Mouse (Mus musculus) stomach, embryonic 16.5 days (tissue): ENCODE measurements around the gene Myadml2. TPM values are rescaled to one million over a fixed set of nuclear protein-coding genes. Genes with fewer than 3 reads are reported as not detected.

ENCODE experiments used
- ATAC-seq: fragments of 200-750 bp; cut with Nextera tagmentation; 2 replicates; pipeline ENCODE4 v1.8.0; 2017; ENCODE audit warnings: moderate number of reproducible peaks, moderate TSS enrichment; ENCODE audit not compliant: insufficient read depth, low FRiP score
- H3K27ac ChIP-seq: fragments of 300-500 bp; sonication (generic); 2 replicates; pipeline ENCODE4 v1.5.1; 2014; ENCODE audit warnings: low read length
- H3K27me3 ChIP-seq: fragments of 300-500 bp; sonication (generic); 2 replicates; pipeline ENCODE4 v1.6.1; 2014; ENCODE audit warnings: low read length, control low read depth, mixed read lengths; ENCODE audit not compliant: control insufficient read depth, insufficient read depth
- H3K36me3 ChIP-seq: fragments of 300-500 bp; sonication (generic); 2 replicates; pipeline ENCODE4 v1.6.1; 2014; ENCODE audit warnings: low read length; ENCODE audit not compliant: control insufficient read depth, insufficient read depth
- H3K4me1 ChIP-seq: fragments of 300-500 bp; sonication (generic); 2 replicates; pipeline ENCODE4 v1.6.1; 2014; ENCODE audit warnings: low read length, control low read depth, mixed read lengths; ENCODE audit not compliant: control insufficient read depth, insufficient read depth
- H3K4me2 ChIP-seq: fragments of 300-500 bp; sonication (generic); 2 replicates; pipeline ENCODE4 v1.6.1; 2014; ENCODE audit warnings: low read depth, low read length, mixed read lengths
- H3K4me3 ChIP-seq: fragments of 300-500 bp; sonication (generic); replicated peaks from 2 replicates; pipeline ENCODE4 v1.5.1; 2014; ENCODE audit warnings: mild to moderate bottlenecking, low read length
- H3K9ac ChIP-seq: fragments of 300-500 bp; sonication (generic); 2 replicates; pipeline ENCODE4 v1.6.1; 2014; ENCODE audit warnings: low read length
- H3K9me3 ChIP-seq: fragments of 300-500 bp; sonication (generic); replicated peaks from 2 replicates; pipeline ENCODE4 v1.6.1; 2016; ENCODE audit warnings: low read length, control low read depth; ENCODE audit not compliant: control insufficient read depth
- WGBS: fragments of 180-500 bp; shearing (Covaris S2); extraction: QIAGEN DNeasy Blood & Tissue Kit; methylation state at CpG from one replicate; pipeline ENCODE4 v1.1.7; 2014; 5-methylcytosine and 5-hydroxymethylcytosine counted together
- polyA plus RNA-seq: library from polyadenylated mRNA; unstranded; fragments of >200 nt; fragmentation: Nextera tagmentation; extraction: Ambion mirVana; gene quantifications from 2 replicates; pipeline ENCODE4 v1.2.1, GENCODE M21; 2015

Myadml2 gene
- polyA plus RNA-seq, 1 experiment from 2014 or later = 1.4 TPM

DNA sequence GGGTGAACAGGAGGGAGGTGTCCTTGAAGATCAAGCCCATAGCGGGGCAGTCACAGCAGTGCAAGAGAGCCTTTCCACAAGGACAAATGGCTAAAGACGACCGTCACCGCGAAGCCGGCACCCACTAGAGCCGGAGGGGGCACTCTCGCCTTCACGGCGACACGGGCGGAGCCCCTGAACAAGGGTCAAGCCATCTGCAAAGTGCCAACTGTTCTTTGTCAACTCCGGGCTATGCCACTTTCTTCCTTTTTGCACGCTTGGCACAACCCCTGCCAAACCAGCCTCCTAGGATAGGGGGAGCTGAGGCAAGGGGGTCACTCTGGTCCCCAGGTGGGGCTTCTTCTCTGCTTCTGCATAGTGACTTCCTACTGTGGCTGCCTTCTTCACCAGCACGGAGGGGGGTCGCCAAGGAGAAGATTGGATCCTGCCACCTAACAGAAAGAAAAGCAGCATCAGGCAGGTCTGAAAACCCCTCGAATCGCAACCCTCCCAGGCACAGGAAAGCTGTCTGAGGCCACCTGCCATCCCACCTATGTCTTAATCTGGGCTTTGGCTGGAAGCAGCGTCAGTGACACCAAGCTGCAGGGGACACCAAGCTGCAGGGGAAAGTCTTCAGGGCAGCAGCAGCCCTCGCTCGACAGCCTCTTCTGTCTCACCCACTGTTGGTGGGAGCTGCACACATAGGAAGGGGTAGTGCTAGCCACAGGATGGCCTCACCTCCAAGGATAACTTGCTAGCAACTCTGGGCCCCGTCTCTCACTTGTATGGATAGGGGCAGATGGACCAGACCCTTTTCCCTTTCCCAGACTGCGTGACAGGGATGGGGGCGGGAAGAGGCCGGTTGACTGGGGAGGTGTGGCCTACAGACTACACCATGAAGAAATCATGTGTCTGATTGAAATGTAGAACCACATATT lies 29.1 kb downstream of the Myadml2 start:
- ATAC-seq = no peak
- no peaks in the 10 kb centered on the region for H3K9me3 ChIP-seq
- H3K27ac ChIP-seq = peak overlapping the region; percentile 29; the same call in 1 of the 2 replicates
- no peak overlapping the region for H3K4me3 ChIP-seq
- H3K27me3 ChIP-seq = no peaks in the 10 kb centered on the region
- H3K4me2 ChIP-seq = no peak overlapping the region
- no peak overlapping the region for H3K9ac ChIP-seq
- peaks cover 17% of the 10 kb centered on the region for H3K4me1 ChIP-seq
- 0 out of 2 replicates have a peak, but pooled peaks cover 12% of the 10 kb centered on the region for H3K36me3 ChIP-seq
- WGBS = 94% methylated on average over 24 of the region's 25 CpGs

DNA sequence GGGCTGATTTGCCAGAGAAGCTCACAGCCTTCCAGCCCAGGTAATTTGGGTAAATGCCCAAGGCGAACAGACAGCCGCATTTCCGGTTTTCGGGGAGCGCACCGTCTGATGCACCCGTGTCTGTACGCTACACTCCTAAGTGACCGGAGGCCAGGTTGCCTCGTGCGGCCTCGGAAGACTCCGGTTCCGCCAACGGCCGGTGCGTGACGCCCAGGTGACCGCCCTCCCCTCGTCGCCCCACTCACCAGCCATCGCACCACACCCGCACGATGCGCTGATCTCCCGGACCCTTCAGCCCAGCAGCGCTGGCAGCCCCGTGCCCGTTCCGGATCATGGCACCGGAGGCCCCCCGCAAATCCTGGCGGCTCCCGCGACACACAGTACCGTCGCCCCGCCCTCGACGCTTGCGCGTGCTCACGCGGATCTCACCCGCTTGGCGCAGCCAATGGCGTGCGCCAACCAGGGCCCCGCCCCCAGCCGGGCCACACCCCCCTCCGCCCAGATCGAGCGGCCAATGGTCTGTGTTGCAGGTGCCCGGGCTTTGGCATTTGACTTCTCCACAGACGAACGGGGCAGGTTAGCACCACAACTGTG lies 30.3 kb downstream of the Myadml2 start, which contains the start of gene Pcyt2:
Gene Pcyt2, minus strand, starts transcription at position 418 of the 594 bp plus-strand sequence.
- Histone ChIP-seq H3K36me3 (0 out of 2 replicates have a peak, but pooled peaks cover 16% of the 10 kb centered on the region), H3K9me3 (no peaks in the 10 kb centered on the region), H3K4me1 (peaks cover 14% of the 10 kb centered on the region), H3K9ac (peak within 1 kb of the TSS; percentile 78), H3K4me2 (peak within 1 kb of the TSS; percentile 65), H3K4me3 (peak within 1 kb of the TSS; percentile 86), H3K27ac (peak within 1 kb of the TSS; percentile 79), H3K27me3 (no peaks in the 10 kb centered on the region)
- ATAC-seq = peak; percentile 97
- WGBS = under 1% methylated on average over 55 of the region's 56 CpGs

DNA sequence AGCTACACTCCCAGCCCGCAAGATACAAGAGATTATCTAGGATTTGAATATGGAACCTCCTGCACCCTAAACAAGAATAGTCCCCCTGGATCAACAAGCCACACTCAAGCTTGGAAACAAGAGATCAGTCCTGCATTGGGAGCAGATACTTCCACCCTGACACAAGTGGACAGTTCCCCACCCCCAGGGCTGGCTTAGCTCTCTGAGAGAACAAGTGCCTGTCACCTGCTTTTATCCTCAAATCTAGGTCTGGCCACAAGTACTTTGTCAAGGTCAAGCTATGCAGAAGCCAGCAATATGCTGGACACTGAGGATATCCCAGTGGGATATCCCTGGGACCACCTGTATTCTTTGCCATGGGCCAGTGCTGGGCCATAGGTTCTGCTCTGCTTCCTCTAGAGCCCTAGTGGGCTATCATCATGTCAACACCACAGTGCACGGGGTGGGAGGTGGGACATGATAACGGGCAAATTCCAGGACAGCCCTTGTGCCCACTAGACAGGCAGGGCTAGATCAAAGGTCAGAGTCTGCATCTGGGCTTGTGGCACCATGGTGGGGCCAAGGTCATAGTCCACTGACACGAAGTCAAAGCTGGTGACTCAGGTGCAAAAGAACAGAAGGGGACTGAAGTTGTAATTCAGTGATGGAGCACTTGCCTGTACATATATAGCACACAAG lies 31.2 kb downstream of the Myadml2 start:
- peak overlapping the region; percentile 65 for H3K4me2 ChIP-seq
- no peaks in the 10 kb centered on the region for H3K9me3 ChIP-seq
- WGBS = 38% methylated on average over 4 of the region's 4 CpGs
- H3K9ac ChIP-seq = peak overlapping the region; percentile 78
- H3K27ac ChIP-seq = peak overlapping the region; percentile 79
- H3K27me3 ChIP-seq = no peaks in the 10 kb centered on the region
- peaks cover 21% of the 10 kb centered on the region; the same call in 1 of the 2 replicates for H3K36me3 ChIP-seq
- no peak for ATAC-seq
- peak overlapping the region; percentile 86 for H3K4me3 ChIP-seq
- peaks cover 14% of the 10 kb centered on the region for H3K4me1 ChIP-seq

DNA sequence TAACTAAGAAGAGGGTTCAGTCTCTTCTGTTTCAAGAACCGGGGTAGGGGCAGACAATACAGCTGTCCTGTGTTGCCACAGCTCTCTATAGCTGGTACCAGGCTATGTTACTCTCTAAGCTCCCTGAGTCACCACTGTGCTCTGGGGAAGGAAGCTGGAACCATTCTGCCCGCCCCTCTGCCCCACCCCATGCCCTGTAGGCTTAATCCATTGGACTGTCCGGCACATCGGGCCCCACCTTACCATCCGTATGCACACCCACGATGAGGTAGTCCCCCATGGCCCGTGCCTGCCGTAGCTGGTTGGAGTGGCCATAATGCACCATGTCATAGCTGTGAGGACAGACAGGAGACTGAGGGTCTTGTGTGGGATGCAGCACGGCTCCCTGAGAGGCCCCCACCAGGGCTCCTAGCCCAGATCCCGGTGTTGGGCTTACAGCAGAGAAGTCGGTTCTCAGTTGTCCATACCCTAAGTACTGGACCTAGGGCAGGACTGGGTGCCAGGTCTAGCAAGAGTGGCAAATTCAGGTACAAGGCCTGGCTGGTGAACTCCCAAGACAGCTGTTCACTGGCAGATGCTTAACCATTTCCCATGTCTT lies 32.3 kb downstream of the Myadml2 start:
- ATAC-seq = no peak
- no peak overlapping the region for H3K4me2 ChIP-seq
- H3K27ac ChIP-seq = no peak overlapping the region
- H3K9me3 ChIP-seq = no peaks in the 10 kb centered on the region
- peak overlapping the region; percentile 32; the same call in 1 of the 2 replicates for H3K9ac ChIP-seq
- 89% methylated on average over 11 of the region's 11 CpGs for WGBS
- peaks cover 20% of the 10 kb centered on the region; the same call in 1 of the 2 replicates for H3K36me3 ChIP-seq
- H3K4me1 ChIP-seq = peaks cover 14% of the 10 kb centered on the region
- H3K27me3 ChIP-seq = no peaks in the 10 kb centered on the region
- no peak overlapping the region for H3K4me3 ChIP-seq

DNA sequence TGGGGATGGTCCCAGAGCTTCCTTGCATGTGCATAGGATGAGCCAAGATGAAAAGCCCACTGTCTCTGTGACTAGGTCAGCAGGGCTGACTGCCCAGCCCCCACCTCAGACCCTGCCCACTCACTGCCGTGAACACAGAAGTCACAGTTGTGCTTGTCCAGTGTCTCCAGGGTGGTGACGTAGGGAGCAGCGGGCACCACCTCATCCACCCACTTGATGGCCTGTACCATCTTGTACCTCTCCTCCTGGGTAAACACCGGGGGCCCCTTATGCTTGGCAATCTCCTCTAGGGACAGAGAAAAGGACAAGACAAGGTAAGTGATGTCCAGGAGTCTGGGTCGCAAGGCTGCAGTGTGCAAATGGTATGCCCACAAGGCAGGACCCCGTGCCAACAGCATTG lies 32.8 kb downstream of the Myadml2 start:
- Histone ChIP-seq H3K4me2 (no peak overlapping the region), H3K27ac (no peak overlapping the region), H3K9ac (peak overlapping the region; percentile 3; the same call in 1 of the 2 replicates), H3K36me3 (peaks cover 15% of the 10 kb centered on the region; the same call in 1 of the 2 replicates), H3K27me3 (no peaks in the 10 kb centered on the region), H3K4me1 (peaks cover 14% of the 10 kb centered on the region), H3K9me3 (no peaks in the 10 kb centered on the region), H3K4me3 (no peak overlapping the region)
- WGBS = 93% methylated on average over 6 of the region's 6 CpGs
- ATAC-seq = no peak

DNA sequence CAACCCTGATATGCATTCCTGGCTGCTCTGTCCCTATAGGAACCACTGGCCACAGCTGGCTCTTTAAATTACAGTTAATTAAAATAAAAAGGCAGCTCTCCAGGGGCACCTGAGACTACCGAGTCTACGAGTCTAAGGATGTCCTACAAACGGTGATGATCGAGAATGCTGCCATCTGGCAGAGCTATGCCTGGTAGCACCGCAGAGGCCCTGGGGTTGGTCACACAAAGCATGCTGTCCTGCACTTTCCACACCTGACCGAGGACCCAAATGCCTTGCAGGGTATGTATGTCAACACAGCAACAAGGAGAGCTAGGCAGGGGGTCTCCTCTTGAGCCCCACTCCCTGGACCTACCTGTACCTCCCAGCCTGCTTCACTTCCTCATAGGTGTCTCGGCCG lies 34.0 kb downstream of the Myadml2 start:
- 88% methylated on average over 8 of the region's 8 CpGs for WGBS

DNA sequence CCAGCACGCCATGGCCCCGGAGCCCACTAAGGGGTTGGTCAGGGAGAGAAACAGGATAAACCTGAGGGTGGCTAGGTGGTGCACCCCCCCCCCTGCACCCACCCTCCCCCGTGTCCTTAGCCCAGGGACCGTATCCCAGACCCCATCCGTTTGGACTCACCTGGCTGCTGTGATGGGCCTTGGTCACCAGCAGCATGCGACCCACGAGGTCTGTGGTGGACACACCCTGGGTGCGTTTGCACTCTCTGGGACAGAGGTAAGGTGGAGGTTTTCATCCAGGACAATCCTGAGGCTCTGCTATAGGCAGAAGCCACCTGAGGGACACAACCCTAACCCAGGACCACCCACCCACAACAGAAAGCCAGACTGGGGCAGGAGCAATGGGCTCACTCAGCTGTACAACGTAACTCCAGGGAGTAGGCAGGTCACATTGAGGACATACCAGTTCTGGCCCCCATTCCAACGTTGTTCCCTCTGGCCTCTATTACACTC lies 34.4 kb downstream of the Myadml2 start:
- no peak overlapping the region for H3K4me3 ChIP-seq
- peaks cover 12% of the 10 kb centered on the region; the same call in 1 of the 2 replicates for H3K36me3 ChIP-seq
- H3K9ac ChIP-seq = no peak overlapping the region
- 82% methylated on average over 10 of the region's 10 CpGs for whole genome bisulfite sequencing
- no peak for ATAC-seq
- H3K9me3 ChIP-seq = no peaks in the 10 kb centered on the region
- peaks cover 28% of the 10 kb centered on the region for H3K4me1 ChIP-seq
- H3K4me2 ChIP-seq = no peak overlapping the region
- no peak overlapping the region for H3K27ac ChIP-seq
- H3K27me3 ChIP-seq = no peaks in the 10 kb centered on the region

More for the DNA sequence above, 34.0 kb downstream of the Myadml2 start:
- Histone ChIP-seq H3K27ac (no peak overlapping the region), H3K4me3 (no peak overlapping the region), H3K4me2 (no peak overlapping the region), H3K9me3 (no peaks in the 10 kb centered on the region), H3K9ac (no peak overlapping the region), H3K4me1 (peaks cover 24% of the 10 kb centered on the region), H3K27me3 (no peaks in the 10 kb centered on the region), H3K36me3 (peaks cover 14% of the 10 kb centered on the region; the same call in 1 of the 2 replicates)
- no peak for ATAC-seq

DNA sequence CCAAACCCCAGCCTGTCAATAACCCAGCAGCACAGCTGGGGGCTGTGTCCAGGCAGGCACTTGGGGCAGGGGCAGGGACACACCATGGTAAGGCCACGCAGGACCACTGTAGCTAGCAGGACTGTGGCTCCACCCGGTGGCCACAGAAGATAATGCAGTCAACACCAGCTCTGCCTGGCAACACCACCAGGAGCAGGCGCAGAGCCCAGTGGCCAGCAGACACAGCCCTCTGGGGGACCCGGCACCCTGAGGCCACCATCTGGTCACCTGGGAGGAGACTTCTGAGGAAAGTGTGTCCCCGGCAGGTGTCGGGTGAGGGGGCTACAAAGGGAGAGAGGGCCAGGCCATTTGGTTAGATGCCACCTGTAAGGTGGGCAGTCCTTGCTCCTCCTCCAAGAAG lies 35.2 kb downstream of the Myadml2 start:
- no peak for ATAC-seq
- Histone ChIP-seq H3K27ac (no peak overlapping the region), H3K9ac (no peak overlapping the region), H3K36me3 (peaks cover 8% of the 10 kb centered on the region; the same call in 1 of the 2 replicates), H3K4me1 (peaks cover 33% of the 10 kb centered on the region), H3K4me2 (no peak overlapping the region), H3K27me3 (no peaks in the 10 kb centered on the region), H3K9me3 (no peaks in the 10 kb centered on the region), H3K4me3 (no peak overlapping the region)
- 32% methylated on average over 6 of the region's 6 CpGs for WGBS
